Mouse (Mus musculus) bone marrow macrophage, adult 2 months (primary cell): ENCODE measurements around the gene Map4k3. TPM values are rescaled to one million over a fixed set of nuclear protein-coding genes. Genes with fewer than 3 reads are reported as not detected.

Source experiments
- H3K27ac ChIP-seq: 2 replicates; pipeline ENCODE4 v1.5.1; 2012; ENCODE audit warnings: low read depth, low read length; ENCODE audit not compliant: insufficient read depth
- H3K4me1 ChIP-seq: 2 replicates; pipeline ENCODE4 v1.6.1; 2012; ENCODE audit warnings: low read length; ENCODE audit not compliant: control insufficient read depth, insufficient read depth
- H3K4me3 ChIP-seq: 2 replicates; pipeline ENCODE4 v1.5.1; 2012; ENCODE audit warnings: mild to moderate bottlenecking, low read length, moderate library complexity; ENCODE audit not compliant: insufficient read depth
- CTCF ChIP-seq: IDR thresholded peaks from 2 replicates; pipeline ENCODE4 v1.5.1; 2012; ENCODE audit warnings: low read depth, mild to moderate bottlenecking, low read length, moderate library complexity
- POLR2A ChIP-seq: IDR thresholded peaks from 2 replicates; pipeline ENCODE4 v1.6.1; 2012; ENCODE audit warnings: mild to moderate bottlenecking, low read depth, low read length, borderline replicate concordance
- polyA plus RNA-seq: library from polyadenylated mRNA; stranded (reverse); fragments of >200 nt; gene quantifications from 2 replicates; pipeline ENCODE4 v1.2.4, GENCODE M21; 2012; ENCODE audit not compliant: missing spikeins, insufficient read depth, insufficient read length

Map4k3 gene
- polyA plus RNA-seq, 1 experiment, result 31.0 TPM

DNA sequence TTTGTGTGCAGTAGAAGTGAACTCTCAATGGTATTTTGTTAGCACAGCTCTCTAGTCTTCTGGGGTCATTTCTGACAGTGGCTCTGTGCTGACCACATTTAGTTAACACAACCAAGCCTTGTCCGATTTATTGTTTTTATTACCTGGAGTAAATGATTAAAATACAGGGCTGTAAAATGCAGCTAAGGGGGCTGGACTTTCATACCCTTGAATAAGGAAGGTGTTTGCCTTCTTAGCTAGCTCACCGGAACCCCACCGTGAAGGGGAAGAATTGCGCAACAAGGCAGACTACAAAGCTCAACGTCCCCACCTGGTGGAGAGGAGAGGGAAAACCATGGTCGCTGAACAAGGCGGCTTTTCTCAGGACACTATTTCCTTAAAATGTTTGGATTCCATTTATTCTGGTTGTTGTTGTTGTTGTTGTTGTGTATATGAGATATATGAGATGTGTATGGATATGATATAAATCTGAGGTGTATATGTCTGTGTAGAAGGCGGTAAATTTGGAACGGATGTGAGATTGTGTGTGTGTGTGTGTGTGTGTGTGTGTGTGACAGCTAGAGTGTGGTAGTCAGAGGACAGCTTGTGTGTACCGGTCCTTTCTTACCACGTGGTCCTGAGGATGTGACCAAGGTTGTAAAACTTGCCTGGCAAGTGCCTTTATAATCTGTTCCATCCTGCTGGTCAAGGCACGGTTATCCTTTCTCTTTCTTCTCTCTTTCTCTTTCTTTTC lies 167.4 kb downstream of the Map4k3 start:
- Histone ChIP-seq H3K27ac (no peak overlapping the region), H3K4me1 (peaks cover 3% of the 10 kb centered on the region), H3K4me3 (no peak overlapping the region)
- TF ChIP-seq POLR2A, result no peak
- peak; percentile 97 for TF ChIP-seq CTCF

DNA sequence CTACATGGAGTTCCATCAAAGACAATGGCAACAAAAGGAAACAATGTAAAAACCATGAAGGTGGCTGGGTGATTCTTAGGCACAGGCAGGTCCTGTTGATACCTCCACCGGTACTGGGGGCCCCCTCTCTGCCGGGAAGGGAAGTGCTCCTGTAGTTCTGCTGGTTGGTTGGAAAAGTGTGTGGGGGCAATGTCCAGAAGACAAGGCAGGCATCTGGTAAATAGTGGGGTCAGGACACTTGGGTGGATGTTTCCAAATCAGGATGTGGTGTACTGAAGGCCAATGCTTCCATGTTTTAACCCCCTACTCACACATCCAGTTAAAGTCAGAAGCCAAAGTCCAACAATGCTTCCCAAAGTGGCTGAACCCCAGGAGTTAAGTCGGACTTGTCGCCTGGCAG lies 168.5 kb downstream of the Map4k3 start:
- Histone ChIP-seq H3K4me3 (no peak overlapping the region), H3K4me1 (peaks cover 3% of the 10 kb centered on the region), H3K27ac (no peak overlapping the region)
- TF ChIP-seq POLR2A, result no peak
- no peak for TF ChIP-seq CTCF

DNA sequence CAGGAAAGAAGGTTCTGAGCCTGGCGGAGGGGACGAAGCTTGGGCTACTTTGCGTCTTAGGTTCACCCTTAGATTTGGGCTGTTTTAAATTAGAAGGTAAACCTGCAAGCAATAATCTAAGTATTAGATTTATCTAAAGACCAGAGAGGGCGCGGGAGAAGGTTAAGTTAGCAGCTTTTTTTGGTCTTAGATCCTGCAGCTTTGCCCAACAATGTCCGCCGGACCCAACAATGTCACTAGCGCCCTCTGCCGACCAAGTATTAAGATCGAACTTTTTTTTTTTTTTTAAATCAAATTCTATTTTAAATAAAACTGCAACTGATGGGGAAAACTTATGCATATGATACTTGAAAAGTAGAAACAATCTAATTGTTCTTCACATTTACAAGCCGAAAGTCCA lies 169.2 kb downstream of the Map4k3 start:
- H3K27ac ChIP-seq, result no peak overlapping the region
- H3K4me3 ChIP-seq, result no peak overlapping the region
- TF ChIP-seq POLR2A, result no peak
- TF ChIP-seq CTCF, result peak; percentile 66
- H3K4me1 ChIP-seq, result peaks cover 3% of the 10 kb centered on the region

- H3K4me3 ChIP-seq, result no peak overlapping the region
- H3K4me1 ChIP-seq, result peaks cover under 1% of the 10 kb centered on the region
- H3K27ac ChIP-seq, result no peak overlapping the region
- no peak for TF ChIP-seq CTCF
- TF ChIP-seq POLR2A, result no peak
These were observed 169.7 kb downstream of the Map4k3 start for GRCm38 (mm10) chr17:80558583-80558982.

- Histone ChIP-seq H3K4me1 (peaks cover 3% of the 10 kb centered on the region; the same call in 1 of the 2 replicates), H3K4me3 (no peak overlapping the region), H3K27ac (no peak overlapping the region)
- TF ChIP-seq POLR2A, result no peak
- TF ChIP-seq CTCF, result no peak
These were observed 170.8 kb downstream of the Map4k3 start for GRCm38 (mm10) chr17:80557461-80557860.

DNA sequence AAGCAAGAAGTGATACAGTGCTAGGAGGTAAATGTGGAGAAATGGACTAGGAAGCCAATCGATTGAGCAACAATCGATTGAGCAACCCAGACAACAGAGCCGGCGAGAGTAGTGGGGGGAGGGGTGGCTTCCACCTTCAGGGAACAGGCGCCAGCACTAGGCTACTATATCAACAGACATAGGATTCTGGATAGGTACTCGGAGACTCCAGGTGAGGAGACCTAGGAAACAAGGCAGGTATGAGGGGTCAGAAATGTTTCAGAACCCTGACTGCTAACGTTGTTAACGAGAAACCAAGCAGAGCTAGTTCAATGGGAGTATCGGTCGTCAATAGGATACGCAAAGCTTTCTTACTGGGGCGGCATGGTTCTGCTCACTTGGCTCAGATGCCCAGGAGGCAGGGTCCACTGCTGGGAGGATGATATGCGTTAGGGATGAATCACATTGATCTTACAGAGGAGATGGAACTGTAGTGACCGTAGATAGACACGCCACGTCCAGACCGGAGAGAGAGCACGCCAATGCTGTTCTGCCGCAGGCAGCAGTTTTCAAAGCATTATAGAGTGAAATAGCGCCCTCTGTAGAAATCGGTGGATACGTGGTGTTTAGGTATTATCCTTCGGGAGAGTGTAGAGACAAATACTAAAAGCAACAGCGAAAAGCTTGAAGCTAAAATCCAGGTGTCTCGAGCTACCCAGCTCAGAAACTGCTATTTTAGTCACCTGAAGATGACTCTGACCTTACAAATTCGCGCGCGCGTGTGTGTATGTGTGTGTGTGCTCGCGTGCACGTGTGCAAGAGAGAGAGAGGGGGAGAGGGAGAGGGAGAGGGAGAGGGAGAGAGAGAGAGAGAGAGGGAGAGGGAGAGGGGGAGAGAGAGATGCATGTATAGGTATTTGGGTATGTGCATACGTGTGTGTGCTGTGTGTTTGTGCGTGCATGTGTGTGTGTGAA lies 174.7 kb downstream of the Map4k3 start:
- H3K27ac ChIP-seq, result no peak overlapping the region
- peak; percentile 40; the same call in 1 of the 2 replicates for TF ChIP-seq CTCF
- TF ChIP-seq POLR2A, result no peak
- peaks cover 3% of the 10 kb centered on the region; the same call in 1 of the 2 replicates for H3K4me1 ChIP-seq
- peak overlapping the region; percentile 81 for H3K4me3 ChIP-seq

- Histone ChIP-seq H3K4me1 (peaks cover 3% of the 10 kb centered on the region; the same call in 1 of the 2 replicates), H3K27ac (no peak overlapping the region), H3K4me3 (no peak overlapping the region)
- no peak for TF ChIP-seq POLR2A
- TF ChIP-seq CTCF, result no peak
These were observed 175.6 kb downstream of the Map4k3 start for GRCm38 (mm10) chr17:80552653-80553052.

- no peak overlapping the region for H3K4me3 ChIP-seq
- peaks cover 3% of the 10 kb centered on the region; the same call in 1 of the 2 replicates for H3K4me1 ChIP-seq
- TF ChIP-seq CTCF (no peak), POLR2A (no peak)
- H3K27ac ChIP-seq, result no peak overlapping the region
These were observed 177.3 kb downstream of the Map4k3 start for GRCm38 (mm10) chr17:80550981-80551380.

DNA sequence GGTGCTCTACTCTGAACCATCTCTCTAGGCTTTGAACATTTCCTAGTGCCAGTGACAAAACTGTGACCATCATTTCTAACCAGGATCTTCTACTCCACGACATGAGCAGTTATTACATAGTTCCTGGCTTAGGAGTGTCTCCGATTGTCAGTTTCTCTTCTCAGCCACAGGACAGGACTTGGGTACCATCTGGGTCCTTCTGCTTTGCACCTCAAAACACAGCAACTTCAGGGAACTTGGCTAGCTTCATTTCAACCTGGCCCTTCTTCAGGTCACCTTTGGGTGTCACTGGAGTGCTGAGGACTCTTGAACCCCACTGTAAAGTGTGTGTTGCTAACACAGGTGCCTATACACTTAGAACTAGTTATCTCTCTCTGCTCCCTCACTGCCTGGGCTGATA lies 181.4 kb downstream of the Map4k3 start:
- Histone ChIP-seq H3K4me3 (no peak overlapping the region), H3K27ac (no peak overlapping the region), H3K4me1 (peaks cover 6% of the 10 kb centered on the region; the same call in 1 of the 2 replicates)
- TF ChIP-seq CTCF (no peak), POLR2A (no peak)
